Mouse (Mus musculus): Measurements from ENCODE around the gene Cxcr1.

- no peak for TF ChIP-seq CTCF (IDR thresholded peaks at IDR 0.05; ENCODE audit: insufficient read depth, low read depth, low read length)
- no peak for TF ChIP-seq POLR2A (IDR thresholded peaks at IDR 0.05; ENCODE audit: insufficient read depth, low read depth, low read length)
Measured at GRCm38 (mm10) chr1:74151091-74151490, 43.3 kb downstream of the Cxcr1 start.

Measured in olfactory bulb, adult 2 months (tissue).